Mouse (Mus musculus): Measurements from ENCODE around the gene Pink1.

- no peak for TF ChIP-seq CTCF (IDR thresholded peaks at IDR 0.05; ENCODE audit: borderline replicate concordance, control insufficient read depth, extremely low read depth, insufficient read depth, low read length, poor library complexity)
- no peak for TF ChIP-seq POLR2A (IDR thresholded peaks at IDR 0.05; ENCODE audit: control insufficient read depth, extremely low read depth, insufficient read depth, low read length, poor library complexity)
These were observed 15.7 kb downstream of the Pink1 start for GRCm38 (mm10) chr4:138310311-138310910.
